Mouse (Mus musculus) ES-E14 (cell line): ENCODE measurements at regions not wholly inside any gene's neighbourhood (a gene's known extent, or its start where the extent isn't known, plus 50 kb on each side); places are given as distances from the start of the nearest gene placed in this dataset.

Experiments
- CHD2 ChIP-seq: IDR thresholded peaks from 2 replicates; pipeline ENCODE4 v1.6.1; 2014; ENCODE audit warnings: mild to moderate bottlenecking, low read depth, low read length, inconsistent platforms
- HCFC1 ChIP-seq: IDR thresholded peaks from 2 replicates; pipeline ENCODE4 v1.6.1; 2012; ENCODE audit warnings: low read length, inconsistent platforms, borderline replicate concordance; ENCODE audit not compliant: insufficient read depth
- MAFK ChIP-seq: IDR thresholded peaks from 2 replicates; pipeline ENCODE4 v1.6.1; 2014; ENCODE audit warnings: mild to moderate bottlenecking, low read depth, low read length, inconsistent platforms; ENCODE audit not compliant: insufficient read depth
- ZC3H11A ChIP-seq: IDR thresholded peaks from 2 replicates; pipeline ENCODE4 v1.6.1; 2012; ENCODE audit warnings: low read depth, mild to moderate bottlenecking, inconsistent platforms, low read length, borderline replicate concordance
- ZNF384 ChIP-seq: IDR thresholded peaks from 2 replicates; pipeline ENCODE4 v1.6.1; 2012; ENCODE audit warnings: low read depth, low read length, inconsistent platforms

- TF ChIP-seq MAFK (no peak), ZNF384 (no peak), HCFC1 (no peak), CHD2 (no peak), ZC3H11A (no peak)
These were observed 328.9 kb downstream of the Mex3b start for GRCm38 (mm10) chr7:83195896-83196537.
